Mouse (Mus musculus) CH12.LX (cell line): ENCODE results near the gene Olfr1370.

Experiments
- CTCF ChIP-seq, 2 experiments: IDR thresholded peaks in 1 of 2; conservative IDR thresholded peaks in 1 of 2; 2 replicates each; pipeline ENCODE4 v1.5.1; 2011 to 2012; ENCODE audit warnings: low read depth in 2 of 2, low read length in 2 of 2, improper control_type of control experiment in 1 of 2, inconsistent platforms in 1 of 2, mild to moderate bottlenecking in 1 of 2, moderate library complexity in 1 of 2
- E2F4 ChIP-seq: IDR thresholded peaks from 2 replicates; pipeline ENCODE4 v1.6.1; 2011; ENCODE audit warnings: low read depth, low read length, improper control_type of control experiment; ENCODE audit not compliant: insufficient replicate concordance
- EP300 ChIP-seq: IDR thresholded peaks from 2 replicates; pipeline ENCODE4 v1.6.1; 2011; ENCODE audit warnings: low read length, improper control_type of control experiment
- JUND ChIP-seq: conservative IDR thresholded peaks from 2 replicates; pipeline ENCODE4 v1.6.1; 2011; ENCODE audit warnings: low read depth, low read length, improper control_type of control experiment
- POLR2A ChIP-seq: IDR thresholded peaks from 2 replicates; pipeline ENCODE4 v1.6.1; 2011; ENCODE audit warnings: low read depth, mild to moderate bottlenecking, improper control_type of control experiment, low read length
- TCF12 ChIP-seq: IDR thresholded peaks from 2 replicates; pipeline ENCODE4 v1.6.1; 2014; ENCODE audit warnings: low read depth, mild to moderate bottlenecking, inconsistent platforms, low read length, improper control_type of control experiment
- ZC3H11A ChIP-seq: IDR thresholded peaks from 2 replicates; pipeline ENCODE4 v1.6.1; 2012; ENCODE audit warnings: low read depth, mild to moderate bottlenecking, inconsistent platforms, low read length, improper control_type of control experiment
- ZMIZ1 ChIP-seq: IDR thresholded peaks from 2 replicates; pipeline ENCODE4 v1.6.1; 2012; ENCODE audit warnings: low read depth, mild to moderate bottlenecking, inconsistent platforms, low read length, improper control_type of control experiment

- no peak for TF ChIP-seq E2F4
- TF ChIP-seq JUND: no peak
- TF ChIP-seq POLR2A: no peak
- no peak for TF ChIP-seq CTCF (conservative IDR thresholded peaks at IDR 0.05 in 1 of 2, IDR thresholded peaks at IDR 0.05 in 1 of 2; ENCODE audit: low read depth in 2 of 2, low read length in 2 of 2)
- no peak for TF ChIP-seq ZC3H11A
- no peak for TF ChIP-seq EP300
- no peak for TF ChIP-seq ZMIZ1
- TF ChIP-seq TCF12: no peak
Measured at GRCm38 (mm10) chr13:21040589-21041199, 34.1 kb downstream of the Olfr1370 start.
